Mouse (Mus musculus) retina, postnatal 1 day (tissue): ENCODE measurements around the gene A730071L15Rik.
A peak's percentile ranks its signal among the peaks of the same experiment; 100 is the strongest.

Experiments used
- DNase-seq: peaks from one replicate; pipeline ENCODE4 v3.0.0-alpha.2; 2012

A730071L15Rik gene

DNA sequence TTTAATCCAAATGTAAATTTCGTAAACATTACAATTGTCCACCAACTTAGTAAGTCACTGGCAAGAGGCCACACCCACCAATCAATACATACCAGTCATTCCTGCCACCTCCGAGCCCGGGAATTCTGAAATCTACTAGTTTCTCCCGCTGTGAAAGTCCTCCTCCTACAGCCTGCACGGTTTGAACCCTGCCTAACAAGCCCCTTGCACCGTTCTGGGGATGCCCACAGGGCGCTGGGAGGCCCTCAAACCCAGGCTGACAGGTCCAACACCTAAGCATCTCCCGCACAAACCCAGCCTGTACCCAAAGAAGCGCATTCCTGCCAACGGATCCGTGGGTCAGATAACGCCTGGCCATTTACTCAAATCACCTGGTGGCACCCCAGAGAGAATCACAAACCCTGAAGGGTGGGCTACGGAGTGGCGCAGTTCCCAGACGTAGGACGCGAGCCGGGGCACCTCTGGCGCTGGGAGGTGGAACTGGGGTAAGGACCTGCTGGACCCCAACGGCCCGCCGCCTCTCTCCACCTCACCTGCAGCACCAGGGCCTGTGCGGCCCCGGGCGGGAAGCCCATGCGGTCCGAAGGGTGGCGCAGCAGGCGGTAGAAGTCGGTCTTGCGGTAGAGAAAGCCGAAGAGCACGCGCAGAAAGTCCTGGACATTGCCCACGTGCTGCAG lies at the start of gene A730071L15Rik:
TSS of gene A730071L15Rik (plus strand) at position 620 of the 677 bp plus-strand sequence.
- no peak for DNase-seq

DNA sequence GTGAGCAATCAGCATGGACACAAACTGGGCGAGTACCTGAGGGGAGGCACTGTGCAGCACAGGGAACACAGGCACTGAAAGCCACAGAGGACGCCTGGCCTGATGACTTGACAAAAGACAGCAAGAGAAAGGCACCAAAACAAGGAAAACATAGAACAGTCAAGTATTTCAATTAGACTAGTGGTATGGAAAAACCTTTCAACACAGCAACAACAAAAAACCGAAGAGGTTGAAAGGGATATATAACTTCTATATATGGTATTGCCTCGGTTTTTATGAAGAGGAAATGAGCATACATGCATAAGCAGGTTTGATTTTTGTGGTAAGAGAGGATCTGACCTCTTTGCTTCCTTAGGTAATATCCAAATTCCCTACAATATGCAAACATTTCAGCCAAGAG lies 47.0 kb upstream of the A730071L15Rik start:
- DNase-seq = no peak

DNA sequence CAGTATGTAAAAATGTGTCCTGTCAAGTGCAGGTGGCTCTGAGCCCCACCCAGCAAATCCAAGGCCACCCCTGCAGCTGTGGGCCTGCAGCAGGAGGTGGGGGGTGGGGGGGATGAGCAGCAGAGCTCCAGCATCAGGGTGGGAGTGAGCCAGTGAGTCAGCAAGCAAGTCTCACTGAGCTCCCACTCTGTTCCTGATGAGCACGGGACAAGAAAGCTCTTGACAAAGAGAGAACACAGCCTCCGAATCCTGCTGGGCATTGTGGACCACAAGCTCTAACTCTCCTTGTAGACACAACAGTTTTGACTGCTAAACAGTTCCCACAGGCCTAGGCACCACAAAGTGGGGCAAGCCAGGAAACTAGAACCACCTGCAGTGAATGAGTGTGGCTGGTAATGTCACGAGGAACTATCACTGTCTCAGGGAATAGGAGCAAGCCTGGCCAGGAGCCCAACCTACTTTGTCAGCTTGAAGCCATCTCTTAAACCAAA lies 45.6 kb upstream of the A730071L15Rik start:
- no peak for DNase-seq

- DNase-seq = no peak
Measured at GRCm38 (mm10) chr11:6156651-6157050, 43.2 kb upstream of the A730071L15Rik start.

DNA sequence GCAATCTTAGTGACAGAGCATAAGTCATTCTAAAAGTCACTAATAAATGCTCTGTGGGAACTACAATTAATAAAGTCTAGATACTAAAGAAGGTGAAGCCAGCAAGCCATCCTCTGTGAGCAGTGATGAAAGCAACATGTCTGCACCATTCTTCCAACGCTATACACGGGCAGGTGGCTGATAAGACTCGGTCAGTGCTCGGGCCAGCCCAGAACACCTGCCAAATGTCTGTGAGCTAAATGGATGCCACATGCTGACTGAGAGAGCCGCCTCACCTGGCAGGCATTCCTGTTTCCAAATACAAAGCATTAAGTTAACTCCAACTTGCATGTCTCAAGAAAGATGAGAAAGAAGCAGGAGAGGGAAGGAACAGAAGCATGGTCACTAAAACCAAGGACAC lies 42.7 kb upstream of the A730071L15Rik start:
- DNase-seq = no peak

DNA sequence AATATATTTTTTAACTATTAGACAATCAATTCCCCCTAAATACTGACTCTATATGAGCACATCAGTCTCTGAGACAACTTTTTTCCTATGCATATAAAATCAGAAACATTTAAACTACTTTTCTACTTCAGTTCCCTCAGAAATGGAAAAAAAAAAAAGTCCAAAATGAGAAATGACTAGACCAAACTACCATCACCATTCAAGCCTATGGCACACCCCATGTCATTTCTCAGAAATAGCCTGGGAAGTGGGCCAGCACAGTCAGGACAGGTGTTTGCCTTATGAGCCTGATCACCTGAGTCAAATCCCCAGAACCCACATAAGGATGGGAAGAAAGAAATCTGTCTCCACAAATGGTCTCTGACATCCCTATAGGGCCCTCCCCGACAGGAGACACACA lies 41.3 kb upstream of the A730071L15Rik start:
- DNase-seq = no peak

GRCm38 (mm10) chr11:6159704-6160275 lies 40.0 kb upstream of the A730071L15Rik start:
- DNase-seq = no peak

- no peak for DNase-seq
Measured at GRCm38 (mm10) chr11:6160663-6161271, 39.1 kb upstream of the A730071L15Rik start.

DNA sequence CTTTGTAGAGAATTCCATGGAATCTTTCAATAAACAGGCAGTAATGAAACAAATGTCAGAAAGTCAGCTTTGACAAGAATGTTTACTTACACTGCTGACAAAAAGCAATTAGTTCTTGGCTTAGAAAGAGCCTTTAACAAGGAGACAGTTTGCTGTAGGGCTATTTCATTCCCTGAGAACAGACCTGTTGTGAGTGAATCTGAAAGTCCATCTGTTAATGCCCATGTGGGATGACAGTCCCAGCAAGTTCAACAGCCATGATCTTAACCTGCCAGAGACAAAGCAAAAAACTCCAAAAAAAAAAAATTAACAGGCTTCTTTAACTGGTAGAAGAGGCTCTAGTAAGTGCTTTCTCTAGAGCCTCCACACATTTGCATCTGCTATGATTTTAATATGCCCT lies 38.3 kb upstream of the A730071L15Rik start:
- no peak for DNase-seq

GRCm38 (mm10) chr11:6163062-6163461 lies 36.8 kb upstream of the A730071L15Rik start:
- DNase-seq = no peak

- no peak for DNase-seq
Measured at GRCm38 (mm10) chr11:6163706-6164105, 36.1 kb upstream of the A730071L15Rik start.

- no peak for DNase-seq
Measured at GRCm38 (mm10) chr11:6164781-6165180, 35.0 kb upstream of the A730071L15Rik start.

DNA sequence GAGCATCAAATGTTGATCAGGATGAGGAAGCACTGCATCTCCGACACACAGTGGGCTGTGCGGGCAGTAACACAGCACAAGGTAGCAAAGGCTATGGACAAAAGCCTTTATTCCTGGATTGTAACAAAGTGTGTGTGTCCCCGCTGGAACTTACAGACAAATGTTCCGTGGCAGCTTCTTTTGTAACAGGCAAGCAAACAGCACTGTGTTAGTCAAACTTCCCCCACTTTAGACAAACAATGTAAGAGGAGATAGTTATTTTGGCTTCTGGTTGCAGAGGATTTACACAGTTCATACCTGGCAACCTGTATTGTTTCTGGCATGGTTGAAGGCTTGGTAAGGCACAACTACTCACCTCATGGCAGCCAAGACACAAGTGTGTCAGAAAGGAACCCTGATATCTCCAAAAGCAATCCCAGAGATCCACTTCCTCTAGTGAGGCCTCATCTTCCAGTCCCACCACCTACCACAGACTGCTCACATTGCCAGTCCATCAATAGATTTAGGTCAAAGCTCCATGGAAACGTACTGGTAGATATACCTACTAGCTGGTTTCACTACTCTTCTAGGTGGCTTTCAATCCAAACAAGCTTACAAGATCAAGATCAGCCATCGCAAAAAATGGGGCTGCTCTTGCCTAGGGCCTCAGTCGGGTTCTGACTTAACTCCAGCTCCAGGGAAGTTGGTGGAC lies 34.3 kb upstream of the A730071L15Rik start:
- DNase-seq = no peak

- DNase-seq = no peak
Measured at GRCm38 (mm10) chr11:6166351-6166750, 33.5 kb upstream of the A730071L15Rik start.

DNA sequence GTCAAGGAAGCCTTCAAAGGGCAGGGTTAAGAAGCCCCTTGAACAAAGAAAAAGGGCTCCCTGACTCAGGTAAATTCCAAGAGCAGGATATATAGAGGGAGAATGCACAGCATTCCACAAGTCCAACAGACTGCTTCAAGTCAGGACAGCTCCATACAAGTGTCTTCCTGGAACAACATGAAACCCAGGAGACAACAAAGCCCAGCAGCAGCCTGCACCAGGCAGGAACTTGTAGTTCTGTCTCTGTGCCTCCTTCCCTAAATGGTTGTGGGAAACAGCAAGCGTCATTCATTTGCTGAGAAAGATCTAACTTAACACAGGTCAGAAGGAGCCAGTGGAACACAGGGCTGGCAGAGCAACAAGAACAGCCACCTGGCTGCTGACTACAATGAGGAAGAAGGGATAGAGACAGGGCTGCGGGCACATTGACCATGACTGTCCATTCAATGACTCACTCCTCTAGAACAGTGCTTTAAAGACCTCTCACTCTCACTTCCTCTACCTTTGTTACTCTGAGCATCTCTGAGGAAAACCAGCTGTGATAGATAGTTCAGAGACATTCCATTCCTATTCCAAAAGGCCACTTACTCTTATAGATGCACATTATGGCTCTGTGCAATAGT lies 30.7 kb upstream of the A730071L15Rik start:
- no peak for DNase-seq

GRCm38 (mm10) chr11:6174719-6175118 lies 25.1 kb upstream of the A730071L15Rik start:
- no peak for DNase-seq

DNA sequence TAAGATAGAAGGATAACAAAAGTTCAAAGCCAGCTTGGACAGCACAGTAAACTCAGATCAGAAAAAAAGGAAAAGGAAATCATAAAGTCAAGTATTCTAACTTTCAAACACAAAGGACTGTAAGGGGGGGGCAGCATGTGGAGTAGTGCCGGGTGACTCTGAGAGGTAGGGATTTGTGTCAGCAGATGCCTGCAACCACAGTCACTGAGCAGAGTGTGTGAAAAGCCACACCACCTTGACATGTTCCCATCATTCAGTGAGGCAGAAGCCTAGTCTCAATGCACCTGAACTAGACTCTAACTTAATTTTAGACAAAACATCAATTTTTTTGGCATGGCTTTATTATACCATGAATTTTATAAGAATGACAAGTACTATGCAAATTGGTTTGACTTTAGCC lies 24.3 kb upstream of the A730071L15Rik start:
- DNase-seq = no peak

- DNase-seq = peak; percentile 53
Measured at GRCm38 (mm10) chr11:6177781-6178420, 21.9 kb upstream of the A730071L15Rik start.

DNA sequence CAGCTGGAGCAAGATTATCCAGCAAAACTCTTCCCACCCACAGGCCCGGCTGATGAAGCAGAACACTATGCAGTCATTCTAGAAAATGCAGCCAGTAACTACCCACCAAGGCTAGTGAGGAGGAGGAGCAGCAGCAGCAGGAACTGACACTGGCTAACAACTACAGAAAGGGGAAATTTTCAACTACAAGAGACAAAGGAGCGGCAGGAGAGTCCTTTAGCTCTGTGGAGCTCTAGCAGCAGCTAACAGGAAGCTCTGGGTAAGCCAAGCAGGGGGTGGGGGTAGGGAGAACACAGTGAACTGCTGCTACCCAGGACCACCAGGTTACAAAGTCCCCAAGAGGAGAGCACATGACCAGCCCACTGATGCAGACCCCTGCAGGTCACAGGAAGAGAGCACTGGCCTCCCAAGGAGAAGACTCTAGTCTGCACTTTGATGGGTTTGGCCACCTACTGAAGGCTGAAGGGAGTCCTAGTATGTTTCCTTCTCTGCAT lies 21.1 kb upstream of the A730071L15Rik start:
- DNase-seq = no peak

DNA sequence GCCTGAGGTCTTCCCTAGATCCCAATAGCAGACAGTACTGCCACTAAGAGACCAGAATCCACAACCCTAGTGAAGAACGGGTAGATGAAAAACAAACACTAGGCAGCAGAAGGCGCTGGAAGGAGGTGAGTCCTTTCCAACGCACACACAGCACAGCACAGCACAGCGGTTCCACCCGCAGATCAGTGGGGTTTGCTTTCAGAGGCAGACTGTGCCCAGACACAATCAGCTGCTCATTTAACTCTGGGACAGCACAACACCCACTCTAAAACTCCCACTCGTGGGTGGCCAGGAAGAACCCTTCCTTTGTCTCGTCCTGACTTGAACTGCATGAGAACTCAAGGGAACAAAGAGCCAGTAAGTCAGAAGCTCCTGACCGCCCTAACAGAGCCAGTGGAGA lies 20.6 kb upstream of the A730071L15Rik start:
- DNase-seq = no peak

GRCm38 (mm10) chr11:6180811-6181399 lies 18.9 kb upstream of the A730071L15Rik start:
- no peak for DNase-seq

GRCm38 (mm10) chr11:6183246-6183645 lies 16.6 kb upstream of the A730071L15Rik start:
- no peak for DNase-seq
